Mouse (Mus musculus) brain, embryonic 14.5 days (tissue): Measurements from ENCODE around the gene Rab32.

Experiments
- CTCF ChIP-seq: fragments of 200-500 bp; IDR thresholded peaks from 2 replicates; pipeline ENCODE4 v1.5.1; 2012; ENCODE audit warnings: inconsistent platforms, mild to moderate bottlenecking, moderate library complexity, borderline replicate concordance; ENCODE audit not compliant: insufficient read depth, insufficient read length; ENCODE audit errors: extremely low read depth
- POLR2A ChIP-seq: fragments of 200-500 bp; IDR thresholded peaks from 2 replicates; pipeline ENCODE4 v1.6.1; 2012; ENCODE audit warnings: mild to moderate bottlenecking, inconsistent platforms, borderline replicate concordance; ENCODE audit not compliant: poor library complexity, insufficient read depth, insufficient read length, severe bottlenecking; ENCODE audit errors: extremely low read depth

DNA sequence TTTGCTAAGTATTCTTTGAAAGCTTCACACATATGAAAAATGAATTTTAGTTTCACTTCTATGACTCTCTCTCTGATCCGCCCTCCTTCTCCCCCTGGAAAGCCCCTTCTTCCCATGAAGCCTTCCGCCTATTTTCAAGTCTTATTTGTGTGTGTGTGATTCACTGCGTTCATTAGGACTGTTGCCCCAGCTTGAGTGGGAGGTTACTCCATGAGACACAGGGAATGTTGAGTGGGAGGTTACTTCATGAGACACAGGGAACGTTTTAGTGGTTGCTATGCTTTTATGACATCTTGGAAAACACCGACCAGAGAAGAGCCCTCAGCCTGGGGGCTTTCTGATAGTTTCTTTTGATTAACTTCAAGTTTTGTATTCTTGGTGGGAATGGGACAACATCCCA lies 11.4 kb downstream of the Rab32 start:
- TF ChIP-seq CTCF = no peak
- no peak for TF ChIP-seq POLR2A
